Mouse (Mus musculus) G1E (cell line): Measurements from ENCODE around the gene Lypd3. TPM values are rescaled to one million over a fixed set of nuclear protein-coding genes. Genes with fewer than 3 reads are reported as not detected.

Experiments used
- ATAC-seq: 2 replicates; pipeline ENCODE4 v1.8.0; 2016; ENCODE audit warnings: mild to moderate bottlenecking; ENCODE audit not compliant: insufficient number of reproducible peaks, poor library complexity, low FRiP score, severe bottlenecking; ENCODE audit errors: extremely low read depth
- DNase-seq: peaks from one replicate; pipeline ENCODE4 v3.0.0; 2012; ENCODE audit warnings: low spot score
- H3K27me3 ChIP-seq: 2 replicates; pipeline ENCODE4 v1.6.1; 2012; ENCODE audit warnings: mild to moderate bottlenecking, low read length, inconsistent platforms; ENCODE audit not compliant: insufficient read depth
- H3K36me3 ChIP-seq: replicated peaks from 2 replicates; pipeline ENCODE3; 2012; ENCODE audit warnings: mild to moderate bottlenecking, inconsistent platforms
- H3K4me1 ChIP-seq: 2 replicates; pipeline ENCODE4 v1.6.1; 2012; ENCODE audit warnings: low read depth, low read length, inconsistent platforms, mixed read lengths; ENCODE audit not compliant: insufficient read depth
- H3K4me3 ChIP-seq: 2 replicates; pipeline ENCODE4 v1.5.1; 2012; ENCODE audit warnings: low read depth, mild to moderate bottlenecking, inconsistent platforms, low read length, moderate library complexity, mixed read lengths
- H3K9me3 ChIP-seq: replicated peaks from 2 replicates; pipeline ENCODE4 v1.6.1; 2012; ENCODE audit warnings: inconsistent platforms
- CTCF ChIP-seq: IDR thresholded peaks from 2 replicates; pipeline ENCODE4 v1.5.1; 2012; ENCODE audit warnings: low read depth, low read length, inconsistent platforms, mixed read lengths
- GATA1 ChIP-seq: IDR thresholded peaks from 2 replicates; pipeline ENCODE4 v1.6.1; 2012; ENCODE audit warnings: borderline replicate concordance, low read length, inconsistent platforms, mixed read lengths
- GATA2 ChIP-seq: IDR thresholded peaks from 2 replicates; pipeline ENCODE4 v1.6.1; 2012; ENCODE audit warnings: low read depth, low read length, inconsistent platforms, borderline replicate concordance
- POLR2AphosphoS5 ChIP-seq: IDR thresholded peaks from 2 replicates; pipeline ENCODE4 v1.6.1; 2012; ENCODE audit warnings: low read depth, low read length, inconsistent platforms; ENCODE audit not compliant: insufficient replicate concordance
- TAL1 ChIP-seq: conservative IDR thresholded peaks from 2 replicates; pipeline ENCODE4 v1.6.1; 2012; ENCODE audit warnings: low read depth, low read length, inconsistent platforms, mixed read lengths
- polyA plus RNA-seq: library from polyadenylated mRNA; stranded (reverse); fragments of >175 nt; gene quantifications from 2 replicates; pipeline ENCODE4 v1.2.3, GENCODE M21; 2012
- total RNA-seq, 2 experiments: library from RNA; stranded (forward) in 1 of 2; stranded (reverse) in 1 of 2; fragments of 200-1000 nt in 1 of 2; fragments of >200 nt in 1 of 2; fragmentation: Nextera tagmentation in 1 of 2; gene quantifications; 2 replicates each; pipeline ENCODE4 v1.2.3; 2014 to 2017

Gene Lypd3
- total and polyA plus RNA-seq, 3 experiments = not detected

DNA sequence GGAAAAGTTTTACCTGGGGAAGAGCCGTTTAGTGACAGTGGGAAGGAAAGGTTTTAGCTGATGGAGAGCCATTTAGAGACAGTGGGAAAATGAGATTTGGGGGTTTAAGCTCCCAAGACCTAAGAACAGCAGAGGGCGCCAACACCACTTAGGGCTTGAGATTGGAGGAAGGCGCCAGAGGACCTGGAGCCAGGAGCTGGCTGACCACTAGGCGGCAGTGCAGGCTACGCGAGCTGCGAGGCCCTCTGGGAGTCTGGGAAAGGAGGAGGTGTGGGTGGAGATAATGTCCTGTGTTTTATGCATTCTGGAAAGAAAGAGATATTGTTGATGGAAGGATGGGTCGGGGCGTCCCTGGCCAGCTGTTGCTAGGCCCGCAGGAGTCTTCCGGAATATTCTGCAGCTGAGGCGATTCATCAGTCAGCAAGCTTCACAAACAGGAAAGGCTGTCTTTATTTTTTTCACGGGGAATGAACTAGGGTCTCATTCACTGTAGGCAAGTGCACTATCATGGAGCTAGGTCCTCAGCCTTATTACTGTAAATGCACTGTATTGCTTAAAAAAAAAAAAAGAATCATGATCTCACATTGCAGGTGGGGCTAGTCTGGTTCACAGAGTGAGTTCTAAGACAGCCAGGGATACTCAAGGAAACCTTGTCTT lies 35.3 kb upstream of the Lypd3 start:
- DNase-seq = peak; percentile 75
- H3K9me3 ChIP-seq = no peaks in the 10 kb centered on the region
- H3K36me3 ChIP-seq = peaks cover 6% of the 10 kb centered on the region
- H3K27me3 ChIP-seq = no peaks in the 10 kb centered on the region
- no peak overlapping the region for H3K4me3 ChIP-seq
- H3K4me1 ChIP-seq = 0 out of 2 replicates have a peak, but pooled peaks cover 3% of the 10 kb centered on the region
- ATAC-seq = peak; percentile 68
- no peak for TF ChIP-seq GATA2
- no peak for TF ChIP-seq POLR2AphosphoS5
- TF ChIP-seq CTCF = peak; percentile 98
- TF ChIP-seq GATA1 = no peak
- no peak for TF ChIP-seq TAL1

DNA sequence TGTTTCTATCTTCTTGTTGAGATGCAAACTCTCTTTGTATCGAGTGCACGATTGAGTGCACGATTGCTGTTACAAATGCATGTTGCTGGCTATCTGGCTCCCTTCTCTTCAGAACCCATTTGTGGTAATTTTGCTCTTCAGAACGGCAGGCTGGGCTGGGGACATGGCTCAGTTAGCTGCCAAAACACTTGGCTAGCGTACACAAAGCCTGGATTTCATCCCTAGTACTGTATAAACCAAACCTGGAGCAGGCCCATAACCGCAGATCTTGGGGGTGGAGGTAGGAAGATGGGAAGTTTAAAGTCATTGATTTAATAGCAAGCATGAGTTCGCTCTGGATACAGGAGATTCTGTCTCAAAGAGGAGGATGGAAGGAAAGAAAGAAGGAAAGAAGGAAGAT lies 30.8 kb upstream of the Lypd3 start:
- H3K4me3 ChIP-seq = no peak overlapping the region
- no peak for TF ChIP-seq GATA1
- TF ChIP-seq GATA2 = no peak
- TF ChIP-seq CTCF = no peak
- TF ChIP-seq POLR2AphosphoS5 = no peak
- no peak for TF ChIP-seq TAL1

DNA sequence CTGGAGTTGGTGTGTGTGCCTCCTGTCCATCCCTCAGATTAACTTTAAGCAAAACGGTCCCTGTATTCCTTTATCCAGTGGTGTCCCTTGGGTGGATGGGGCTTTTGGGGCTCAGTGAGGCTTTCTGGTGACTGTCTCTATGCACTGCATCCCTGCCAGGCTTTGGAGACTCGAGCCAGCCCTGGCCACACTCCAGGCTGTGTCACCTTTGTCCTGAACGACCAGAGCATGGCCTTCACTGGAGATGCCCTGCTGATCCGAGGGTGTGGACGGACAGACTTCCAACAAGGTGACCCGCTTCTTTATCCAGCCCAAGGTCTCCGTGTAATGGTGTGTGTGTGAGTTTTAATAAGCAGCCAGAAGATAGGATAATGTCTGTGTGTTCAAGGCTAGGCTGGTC lies 30.3 kb upstream of the Lypd3 start:
- TF ChIP-seq TAL1 = no peak
- TF ChIP-seq POLR2AphosphoS5 = no peak
- no peak for TF ChIP-seq GATA2
- TF ChIP-seq GATA1 = no peak
- TF ChIP-seq CTCF = no peak
- Histone ChIP-seq H3K27me3 (no peaks in the 10 kb centered on the region; the same call in 1 of the 2 replicates), H3K9me3 (no peaks in the 10 kb centered on the region), H3K4me3 (no peak overlapping the region), H3K4me1 (peaks cover 7% of the 10 kb centered on the region; the same call in 1 of the 2 replicates), H3K36me3 (peaks cover 15% of the 10 kb centered on the region)
- ATAC-seq (no peak), DNase-seq (no peak)

More for the DNA sequence above, 30.8 kb upstream of the Lypd3 start:
- no peaks in the 10 kb centered on the region for H3K27me3 ChIP-seq
- peaks cover 15% of the 10 kb centered on the region for H3K36me3 ChIP-seq
- peaks cover 6% of the 10 kb centered on the region; the same call in 1 of the 2 replicates for H3K4me1 ChIP-seq
- DNase-seq (no peak), ATAC-seq (no peak)
- H3K9me3 ChIP-seq = no peaks in the 10 kb centered on the region

DNA sequence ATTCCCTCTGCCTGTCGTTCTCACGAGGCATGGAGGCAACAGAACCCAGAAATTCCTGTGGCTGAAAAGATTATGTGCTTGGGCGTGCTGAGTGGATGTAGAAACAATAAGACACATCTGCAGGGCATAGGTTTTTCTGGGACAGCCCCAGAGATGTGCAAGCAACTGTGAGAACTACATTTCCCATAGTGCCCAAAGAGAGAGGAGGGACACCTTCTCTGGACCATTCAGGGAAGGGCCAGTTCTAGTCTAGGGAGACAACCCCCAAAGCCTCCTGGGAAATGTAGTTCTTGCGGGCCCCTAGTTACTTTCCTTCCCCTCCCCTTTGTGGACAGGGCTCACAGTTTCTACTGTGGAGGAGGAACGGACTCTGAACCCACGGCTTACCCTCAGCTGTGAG lies 28.3 kb upstream of the Lypd3 start:
- ATAC-seq = no peak

DNA sequence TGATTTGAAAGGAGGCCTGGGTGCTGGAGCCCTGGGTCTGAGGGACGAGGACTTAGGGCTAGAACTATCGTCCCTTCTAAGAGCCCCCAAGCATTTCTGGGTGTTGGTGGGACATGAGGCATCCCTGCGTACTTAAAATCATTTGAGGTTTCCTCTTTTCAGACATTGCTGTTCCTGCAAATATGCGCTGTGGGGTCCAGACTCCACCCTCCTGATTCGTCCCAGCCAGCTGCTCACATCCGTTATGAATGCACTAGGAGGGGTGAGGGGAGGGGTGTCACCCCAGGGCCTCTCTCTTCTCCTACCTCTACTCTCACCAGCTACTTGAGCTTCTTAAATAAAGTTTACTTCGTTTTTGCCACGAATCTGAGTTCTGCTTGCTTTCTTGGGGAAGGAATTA lies 27.8 kb upstream of the Lypd3 start:
- Histone ChIP-seq H3K9me3 (no peaks in the 10 kb centered on the region), H3K4me1 (peaks cover 11% of the 10 kb centered on the region), H3K4me3 (no peak overlapping the region), H3K36me3 (peaks cover 23% of the 10 kb centered on the region), H3K27me3 (peaks cover 8% of the 10 kb centered on the region; the same call in 1 of the 2 replicates)
- DNase-seq (no peak), ATAC-seq (no peak)
- TF ChIP-seq GATA1 = no peak
- TF ChIP-seq GATA2 = no peak
- TF ChIP-seq CTCF = no peak
- TF ChIP-seq POLR2AphosphoS5 = no peak
- TF ChIP-seq TAL1 = no peak

More for the DNA sequence above, 28.3 kb upstream of the Lypd3 start:
- peak; percentile 52 for DNase-seq
- Histone ChIP-seq H3K4me1 (peaks cover 11% of the 10 kb centered on the region), H3K9me3 (no peaks in the 10 kb centered on the region), H3K27me3 (peaks cover 8% of the 10 kb centered on the region; the same call in 1 of the 2 replicates), H3K36me3 (peaks cover 23% of the 10 kb centered on the region), H3K4me3 (no peak overlapping the region)
- TF ChIP-seq TAL1 (no peak), GATA2 (no peak), CTCF (no peak), GATA1 (no peak), POLR2AphosphoS5 (no peak)

DNA sequence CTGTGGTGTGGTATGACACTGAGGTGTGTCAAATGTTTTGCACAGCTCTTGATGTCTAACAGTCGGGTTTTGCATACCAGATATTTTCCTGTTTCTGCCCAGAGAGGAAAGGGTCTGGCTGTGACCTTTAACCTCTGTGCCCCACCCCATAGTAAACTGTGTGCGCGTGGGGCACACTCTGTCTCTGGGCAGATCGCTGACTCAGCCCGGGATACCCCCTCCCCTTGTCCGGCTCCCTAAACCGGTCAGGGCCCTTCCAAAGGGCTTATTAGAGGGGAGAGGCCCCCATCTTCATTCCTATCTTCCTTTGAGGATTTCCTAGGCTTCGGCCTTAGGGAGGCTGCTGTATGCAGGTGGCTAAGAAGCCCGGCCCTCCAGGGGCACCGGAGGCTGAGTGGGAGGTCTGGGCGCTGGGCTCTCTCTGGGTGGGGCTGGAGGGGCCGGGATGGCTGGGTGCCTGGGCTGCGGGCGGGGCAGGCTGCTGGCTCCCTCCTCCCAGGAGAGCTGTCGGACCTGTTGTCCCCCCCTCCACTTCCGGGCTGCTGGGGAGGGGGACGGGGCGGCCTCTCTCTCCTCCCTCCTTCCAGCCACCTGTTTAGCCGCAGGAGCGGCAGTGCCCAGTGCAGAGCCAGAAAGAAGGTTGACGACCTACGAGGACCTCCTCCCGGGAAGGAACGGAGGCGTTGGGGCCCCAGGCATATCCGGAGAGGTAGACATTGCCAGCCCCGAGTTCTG lies 26.0 kb upstream of the Lypd3 start, which contains the start of gene Phldb3:
Gene Phldb3 (plus strand): TSS at position 620 of the 735 bp plus-strand sequence.
- Histone ChIP-seq H3K27me3 (peaks cover 12% of the 10 kb centered on the region; the same call in 1 of the 2 replicates), H3K36me3 (peaks cover 27% of the 10 kb centered on the region), H3K4me1 (peaks cover 11% of the 10 kb centered on the region), H3K9me3 (no peaks in the 10 kb centered on the region), H3K4me3 (peak within 1 kb of the TSS; percentile 71)
- ATAC-seq (0 out of 2 replicates have a peak, but pooled peaks have one; percentile 37), DNase-seq (peak; percentile 47)
- TF ChIP-seq GATA1 = no peak
- TF ChIP-seq POLR2AphosphoS5 = no peak
- TF ChIP-seq GATA2 = no peak
- TF ChIP-seq TAL1 = no peak
- TF ChIP-seq CTCF = no peak
